Mouse (Mus musculus) adrenal gland (tissue): Measurements from ENCODE around the gene Wdfy4.

Source experiments
- intact Hi-C: fragments of 180-260 bp; cut with DNase I; formaldehyde crosslinking; loops from one replicate; pipeline ENCODE4 v1.15.1; 2025

The Wdfy4 gene

DNA sequence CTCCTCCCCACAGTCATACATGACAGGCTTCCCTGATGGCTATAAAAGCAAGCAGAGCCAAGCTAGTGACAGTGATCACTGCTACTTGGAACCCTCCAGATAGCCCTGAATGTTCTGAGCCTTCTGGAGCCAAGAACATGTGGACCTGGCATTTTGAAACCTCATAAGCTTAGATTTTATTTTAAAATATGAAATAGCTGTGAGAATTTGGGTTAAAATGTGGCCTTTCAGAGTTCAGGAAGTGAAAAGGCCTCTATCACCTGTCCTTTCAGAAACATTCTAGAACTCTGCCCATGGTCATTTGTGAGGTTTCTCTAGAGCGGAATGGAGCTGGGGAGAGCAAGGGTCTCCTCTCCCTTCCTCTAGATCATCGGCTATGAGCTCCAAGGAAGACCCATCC, 194.2 kb downstream of the Wdfy4 start, which contains the start of gene Lrrc18:
TSS of gene Lrrc18 (plus strand) at position 301 of the 400 bp plus-strand sequence.
- intact Hi-C loops: no loop called here

DNA sequence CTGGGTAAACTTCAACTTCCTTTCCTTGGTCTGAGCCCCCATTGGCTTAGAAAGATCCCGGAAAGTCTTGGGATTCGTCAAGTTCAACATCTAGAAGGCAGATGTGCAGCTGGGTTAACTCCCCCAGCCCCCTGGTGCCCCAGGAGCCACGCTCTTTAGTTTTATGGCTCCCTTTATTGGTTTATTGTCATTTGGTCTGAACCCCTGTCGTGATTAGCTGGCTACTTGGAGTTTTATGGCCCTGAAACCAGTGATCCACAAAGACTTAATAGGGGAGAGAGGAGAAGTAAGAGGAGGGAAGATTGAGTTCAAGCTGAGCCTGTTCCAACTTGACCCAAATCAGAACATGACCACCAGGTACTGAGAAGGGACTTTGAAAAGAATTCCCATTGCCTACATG, 198.6 kb downstream of the Wdfy4 start:
- intact Hi-C loops: no loop called here

DNA sequence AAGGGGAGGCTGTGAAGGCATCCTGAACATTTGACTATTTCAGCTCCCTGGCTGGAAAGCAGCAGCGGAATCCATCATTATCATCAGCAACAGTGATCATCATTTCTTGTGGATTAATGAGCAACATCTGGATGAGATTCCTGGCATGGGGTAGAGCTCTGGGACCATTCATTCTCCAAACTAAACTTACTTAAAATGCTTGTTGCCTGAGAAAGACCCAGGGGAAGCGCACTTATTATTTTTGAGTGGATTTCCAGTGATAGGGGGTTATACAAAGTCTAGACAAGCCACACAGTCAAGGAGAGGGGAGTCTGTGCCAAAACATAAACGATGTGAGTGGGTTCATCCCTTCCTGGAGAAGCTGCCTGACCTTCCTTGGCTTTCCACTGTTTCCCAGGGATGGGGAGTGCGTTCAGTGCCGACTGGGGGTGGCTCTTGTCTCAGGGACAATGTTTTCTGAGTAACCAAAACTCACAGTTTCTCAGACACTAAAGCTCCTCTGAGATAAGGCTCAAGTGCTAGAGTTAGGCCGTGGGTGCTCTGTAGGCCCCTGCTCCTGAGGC, 201.1 kb downstream of the Wdfy4 start:
- intact Hi-C loops: no loop called here

DNA sequence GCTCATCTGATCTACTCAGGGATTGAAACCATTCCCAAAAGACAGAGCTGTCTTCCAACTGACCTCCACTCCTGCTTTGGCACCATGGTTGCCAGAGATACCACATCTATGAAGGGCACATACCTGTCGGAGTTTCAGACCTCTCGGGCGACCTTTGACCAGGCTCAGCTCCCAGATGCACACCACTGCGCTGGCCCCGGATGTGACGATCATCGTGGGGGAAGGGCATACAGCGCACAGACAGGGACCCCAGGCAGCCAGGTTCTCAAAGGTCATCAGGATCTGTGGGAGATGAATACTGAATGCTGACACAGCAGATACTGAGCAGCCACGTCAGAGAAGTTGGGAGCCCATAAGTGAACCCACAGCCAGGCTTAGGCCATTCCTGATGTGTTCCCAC, 214.6 kb downstream of the Wdfy4 start:
- intact Hi-C loops: no loop called here

DNA sequence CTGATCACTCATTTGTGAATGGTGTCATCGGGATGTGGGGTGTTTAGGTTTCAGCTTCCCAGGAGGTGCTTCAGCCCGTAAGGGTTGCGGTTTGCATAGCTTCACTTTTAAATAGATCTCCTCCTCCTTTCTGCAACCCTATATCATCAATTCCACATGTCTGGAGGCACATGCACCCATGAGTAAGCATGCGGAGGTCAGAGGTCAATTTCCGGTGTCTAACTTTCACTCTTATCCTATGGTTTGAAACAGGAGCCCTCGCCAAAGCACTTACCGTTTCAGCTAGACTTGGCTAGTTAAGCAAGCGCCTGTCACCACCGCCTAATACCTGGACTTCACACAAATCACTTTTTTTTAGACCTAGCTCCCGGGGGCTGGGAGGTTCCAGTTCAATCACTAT, 220.6 kb downstream of the Wdfy4 start:
- intact Hi-C loops: loop anchor here (10.0 kb wide), 1 partner anchor 350 kb away; no protein-coding TSS in a partner anchor

DNA sequence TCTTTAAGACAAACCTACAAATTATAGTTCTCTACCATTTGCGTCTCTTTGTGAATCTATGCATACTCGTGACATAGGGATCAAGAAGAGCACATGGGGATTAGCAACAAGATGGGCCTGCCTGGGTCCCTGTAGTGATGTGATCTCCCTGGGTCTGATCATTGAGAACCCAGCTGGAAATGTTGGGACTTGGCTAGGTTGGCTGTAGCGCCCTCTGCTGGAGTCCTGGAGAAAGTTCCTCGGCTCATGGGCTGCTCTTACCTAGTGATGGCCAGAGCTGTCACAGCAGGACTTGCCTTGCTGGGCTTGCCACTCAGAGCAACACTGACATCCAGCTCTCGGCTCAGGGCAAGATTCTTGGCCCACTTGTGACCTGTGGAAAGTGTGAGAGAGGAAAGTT, 224.8 kb downstream of the Wdfy4 start:
- intact Hi-C loops: loop anchor here (2.0 to 10.0 kb wide), 2 partner anchors 188 to 346 kb away; no protein-coding TSS in a partner anchor

DNA sequence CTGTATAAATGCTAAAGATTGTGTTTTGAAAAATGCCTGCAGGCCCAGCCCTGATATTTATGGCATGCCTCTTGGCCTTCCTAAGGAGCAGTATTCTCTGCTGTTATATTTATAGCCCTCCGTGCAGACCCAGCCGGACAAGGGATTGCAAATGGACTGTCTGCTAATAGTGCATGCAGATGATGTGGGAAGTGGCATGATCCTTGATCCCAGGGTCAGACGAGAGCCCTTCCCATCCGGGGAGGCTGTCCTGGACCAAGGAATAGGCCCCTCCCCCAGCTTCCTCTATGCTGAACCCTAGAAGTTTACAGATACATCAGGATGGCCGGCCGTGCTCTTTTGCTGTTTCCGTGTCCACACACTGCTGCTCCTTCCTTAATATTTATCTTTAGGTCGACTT, 226.6 kb downstream of the Wdfy4 start:
- intact Hi-C loops: no loop called here

DNA sequence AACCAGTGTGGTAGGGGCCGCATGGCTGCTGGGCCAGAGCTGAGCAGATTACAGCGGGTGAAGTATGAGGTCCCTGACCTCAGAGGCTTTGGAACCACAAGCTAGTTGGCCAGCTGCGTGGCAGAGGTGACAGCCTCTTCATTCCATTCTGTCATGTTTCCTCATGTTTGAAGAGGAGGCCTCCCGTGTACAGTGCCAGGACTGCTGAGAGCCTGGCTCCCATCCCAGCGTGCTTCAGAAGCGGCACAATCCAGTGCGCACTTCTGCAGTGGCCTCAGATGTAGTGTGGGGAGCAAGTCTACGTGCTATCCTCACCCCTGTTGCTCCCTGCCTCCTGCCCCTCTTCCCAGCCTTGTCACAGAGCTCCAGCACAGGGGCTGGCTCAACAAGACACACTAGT, 228.8 kb downstream of the Wdfy4 start:
- intact Hi-C loops: no loop called here

DNA sequence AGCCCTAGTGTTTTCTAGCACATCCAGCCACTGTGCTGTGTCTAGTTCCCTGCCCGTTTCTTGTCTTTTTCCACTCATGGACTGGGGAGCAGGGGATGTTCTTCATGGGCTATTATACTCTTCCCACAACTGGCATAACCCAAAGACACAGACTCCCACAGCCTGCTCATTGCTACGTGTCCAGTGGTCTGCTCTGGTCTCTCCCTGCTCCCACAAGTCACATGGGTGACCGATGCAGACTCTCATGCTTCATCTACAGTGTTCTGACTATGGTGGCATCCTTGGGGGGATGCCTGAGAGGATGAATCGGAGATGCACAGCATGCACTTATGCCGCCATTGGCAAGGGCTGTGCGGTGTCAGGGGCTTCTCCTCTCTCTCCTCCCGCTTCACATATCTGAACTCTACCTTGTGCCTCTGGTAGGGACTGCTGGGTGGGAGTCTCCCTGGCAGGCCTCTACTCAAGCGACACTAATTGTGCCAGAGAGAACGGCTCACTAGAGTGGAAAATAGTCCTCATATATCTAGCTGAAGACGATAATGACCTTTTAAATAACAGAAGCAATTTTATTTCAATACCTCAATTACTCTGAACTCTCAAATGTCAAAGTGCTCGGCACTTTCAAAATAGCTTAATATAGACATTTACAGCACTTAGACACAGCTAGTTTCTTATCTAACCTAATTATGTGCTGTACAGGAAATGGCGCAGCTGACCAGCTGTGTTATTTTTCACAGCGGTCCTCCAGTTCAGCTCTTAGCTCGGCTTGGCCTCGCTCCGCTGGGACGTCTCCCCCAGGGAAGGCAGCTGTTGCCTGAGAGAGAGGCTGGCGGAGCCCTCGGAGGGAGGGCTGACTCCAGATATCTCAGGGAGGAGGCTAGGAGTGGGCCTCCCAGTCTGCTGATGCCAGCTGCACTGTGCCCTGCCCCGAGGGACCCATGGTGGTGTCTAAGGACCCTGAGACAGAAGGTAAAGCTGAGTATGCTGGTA, 234.7 kb downstream of the Wdfy4 start:
- intact Hi-C loops: no loop called here

DNA sequence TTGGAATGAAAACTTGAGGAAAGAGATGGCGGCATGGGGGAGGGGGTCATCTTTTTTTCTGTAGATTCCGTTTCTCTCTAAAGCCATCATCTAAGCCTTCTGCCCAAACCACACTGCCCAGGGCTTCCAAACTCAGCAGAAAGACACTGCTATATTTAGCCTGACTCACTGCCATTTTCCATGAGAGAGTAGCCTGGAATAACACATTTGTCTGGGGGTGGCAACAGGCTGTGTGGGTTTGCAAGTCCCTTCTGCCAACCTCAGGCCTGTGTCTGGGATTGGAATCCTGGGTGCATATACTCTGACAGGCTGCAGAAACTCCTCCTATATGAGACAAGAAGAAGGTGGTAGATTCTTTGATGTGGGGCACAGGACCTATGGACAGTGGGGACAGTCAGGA, 237.8 kb downstream of the Wdfy4 start:
- intact Hi-C loops: no loop called here

DNA sequence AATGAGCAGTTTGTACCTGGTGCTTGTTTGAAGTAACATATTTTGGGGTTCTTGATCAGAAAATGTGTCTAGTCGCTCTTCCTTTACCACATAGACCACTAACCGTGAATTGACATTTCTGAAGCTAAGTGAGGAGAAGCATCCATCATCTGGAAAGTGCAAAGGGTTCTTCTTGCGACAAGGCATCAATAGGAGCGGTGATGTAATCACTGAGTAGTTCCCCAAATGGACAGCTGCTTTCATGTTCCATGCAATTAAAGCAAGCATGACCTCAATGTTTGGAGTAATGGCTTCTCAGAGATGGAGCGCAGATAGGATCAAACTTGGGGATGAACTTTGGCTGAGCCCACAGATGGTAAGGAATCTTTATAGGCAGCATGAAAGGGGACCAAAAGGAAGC, 246.1 kb downstream of the Wdfy4 start:
- intact Hi-C loops: no loop called here

DNA sequence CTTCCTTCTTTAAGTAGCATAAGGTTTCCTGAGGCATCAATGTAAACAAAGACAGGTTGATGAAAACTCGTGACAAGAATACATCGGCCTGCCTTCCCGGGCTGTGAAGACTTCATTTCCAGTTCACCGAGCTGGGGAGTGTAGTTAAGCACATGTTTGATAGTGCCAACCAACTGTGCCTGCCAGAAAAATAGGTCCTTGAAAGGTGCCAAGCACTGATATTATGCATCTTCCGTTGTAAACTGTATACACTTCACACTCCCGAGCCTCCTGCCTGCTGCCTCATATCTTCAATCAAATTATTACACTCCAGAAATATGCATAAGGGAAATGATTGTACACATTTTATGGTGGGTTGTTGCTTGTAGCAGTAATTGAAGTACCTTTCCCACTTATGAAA, 251.2 kb downstream of the Wdfy4 start:
- intact Hi-C loops: no loop called here

DNA sequence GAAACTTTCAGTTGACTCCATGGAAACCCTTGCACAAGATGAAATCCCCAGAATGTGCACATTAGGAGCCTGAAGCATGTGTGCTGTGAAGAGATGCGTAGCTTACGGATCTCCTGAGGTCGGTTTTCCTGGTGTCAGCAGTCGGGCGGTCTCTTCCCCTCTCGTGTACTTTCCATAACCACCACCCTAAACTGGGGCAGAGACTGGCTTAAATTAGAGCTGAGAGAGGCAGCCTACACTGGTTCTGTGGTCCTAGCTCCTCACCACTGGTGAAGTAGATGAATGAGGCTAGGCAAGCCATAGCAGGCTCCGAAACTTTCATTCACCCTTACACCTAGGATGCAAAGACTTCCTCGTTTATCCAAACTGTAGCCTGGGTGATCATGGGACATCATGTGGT, 253.1 kb downstream of the Wdfy4 start:
- intact Hi-C loops: no loop called here

DNA sequence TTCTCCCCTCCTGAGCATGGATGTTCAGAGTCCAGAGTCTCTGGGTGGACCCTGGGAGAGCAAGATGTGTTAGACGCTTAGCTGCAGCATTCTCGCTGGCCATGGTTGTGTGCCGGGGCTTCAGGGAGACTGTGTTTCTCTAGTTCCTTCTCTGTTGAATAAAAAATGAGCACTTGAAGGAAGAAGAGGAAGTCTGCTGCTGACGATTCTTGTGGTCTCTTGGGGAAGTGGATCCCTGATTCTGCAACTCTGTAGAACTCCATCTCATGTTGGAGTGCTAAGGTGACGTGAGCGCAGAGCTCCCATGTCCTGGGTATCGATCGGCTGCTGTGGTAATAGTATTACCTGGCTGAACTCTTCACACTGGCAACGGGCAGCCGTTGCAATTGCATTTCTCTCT, 253.6 kb downstream of the Wdfy4 start:
- intact Hi-C loops: no loop called here

DNA sequence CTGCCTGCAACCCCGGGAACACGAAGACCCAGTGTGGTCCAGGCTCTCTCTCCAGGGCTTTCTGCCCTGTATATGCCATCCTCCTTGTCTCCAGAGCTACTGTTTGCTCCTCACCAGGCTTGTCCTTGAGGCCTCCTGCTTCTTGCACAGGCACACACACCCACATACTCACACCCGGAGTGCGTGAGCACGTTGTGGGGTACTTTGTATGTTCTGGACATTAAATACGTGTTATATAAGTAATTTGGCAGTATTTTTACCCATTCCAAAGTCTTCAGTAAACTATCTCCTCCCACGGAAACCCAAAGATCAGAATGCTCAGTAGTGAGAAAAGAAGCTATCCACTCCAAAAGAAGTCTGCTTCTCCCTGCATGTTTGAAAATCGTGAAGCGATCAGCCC, 261.4 kb downstream of the Wdfy4 start:
- intact Hi-C loops: no loop called here

DNA sequence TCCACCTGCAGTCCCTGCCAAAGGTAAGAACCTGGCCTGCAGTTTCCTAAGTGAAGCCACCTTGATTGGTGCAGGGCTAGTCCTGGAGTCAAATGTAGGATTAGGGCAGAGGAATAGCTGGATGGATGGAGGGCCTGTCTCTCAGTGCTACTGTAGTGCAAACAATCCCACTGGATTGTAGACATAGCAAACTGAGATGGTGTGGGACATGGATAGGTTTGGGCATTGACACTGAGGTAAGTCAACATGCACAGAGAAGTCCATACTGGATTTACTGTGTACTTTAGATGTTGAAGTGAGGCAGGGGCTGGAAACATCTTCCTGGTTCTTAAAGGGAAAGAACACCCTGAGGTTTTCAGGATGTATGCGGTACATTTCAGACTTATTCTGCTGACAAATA, 267.4 kb downstream of the Wdfy4 start:
- intact Hi-C loops: no loop called here

DNA sequence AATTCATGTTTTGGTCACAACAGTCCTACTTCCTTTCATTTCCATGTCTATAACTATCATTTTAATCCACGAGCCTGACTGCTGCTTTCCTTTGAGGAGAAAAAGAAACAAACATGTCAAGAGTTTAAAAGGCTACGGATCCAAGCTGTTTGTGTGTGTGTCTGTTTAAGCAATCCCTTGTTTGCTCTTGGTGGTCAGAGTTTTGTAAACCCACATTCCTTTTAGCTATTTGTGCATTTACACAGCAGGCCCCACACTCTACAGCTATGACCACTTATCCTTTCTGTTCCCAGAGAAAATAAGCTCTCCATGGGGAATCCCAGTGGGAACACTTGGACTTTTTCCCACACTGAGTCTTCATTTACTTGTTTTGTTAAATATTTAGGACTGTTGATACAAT, 269.9 kb downstream of the Wdfy4 start:
- intact Hi-C loops: no loop called here

DNA sequence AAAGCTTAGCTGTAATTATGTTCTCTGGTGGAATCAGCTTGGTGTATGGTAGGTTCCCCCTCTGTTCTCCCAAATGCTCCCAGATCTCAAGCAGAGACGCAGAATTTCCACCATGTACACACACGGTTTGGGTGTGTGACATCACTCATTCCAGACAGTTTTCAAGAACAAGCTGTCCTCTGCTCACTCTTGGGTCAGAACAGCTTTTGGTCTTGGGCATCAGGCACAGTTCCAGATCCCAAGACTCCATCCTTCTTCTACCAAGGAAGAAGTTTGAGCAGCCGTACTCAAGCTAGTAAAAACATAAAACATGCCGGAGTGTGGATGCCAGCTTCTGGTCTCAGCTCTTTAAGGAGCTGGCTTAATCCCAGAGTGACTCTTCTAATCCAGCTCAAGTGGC, 274.1 kb downstream of the Wdfy4 start:
- intact Hi-C loops: no loop called here
